Mouse (Mus musculus) common myeloid progenitor, adult 5-6 weeks (primary cell): ENCODE data around the gene Nexmif. TPM values are rescaled to one million over a fixed set of nuclear protein-coding genes. Genes with fewer than 3 reads are reported as not detected.
"Not testable (repeated sequence)": the region's sequence is repeated elsewhere in the genome, so short reads cannot be mapped to it uniquely, and the experiment has no call there.

Experiments
- ATAC-seq: replicated peaks from 2 replicates; pipeline ENCODE4 v1.8.0; 2016; ENCODE audit warnings: low read depth, mild to moderate bottlenecking, moderate TSS enrichment, inconsistent platforms; ENCODE audit not compliant: poor library complexity, severe bottlenecking
- total RNA-seq: library from RNA; stranded (forward); fragments of 200-1000, 187-1606 nt; gene quantifications from 2 replicates; pipeline ENCODE4 v1.2.3, GENCODE M21; 2017

Nexmif gene
- not detected in 2 replicates for total RNA-seq

- ATAC-seq: peak; percentile 52
Observed at GRCm38 (mm10) chrX:104200736-104201591, at the start of gene Nexmif. Nexmif (minus strand) TSS chrX:104201185.

GRCm38 (mm10) chrX:104208701-104209100 lies 7.7 kb upstream of the Nexmif start:
- no peak for ATAC-seq

- ATAC-seq: no peak
Observed at GRCm38 (mm10) chrX:104201592-104202139, 681 bp upstream of the Nexmif start.

GRCm38 (mm10) chrX:104200388-104200735 lies 623 bp downstream of the Nexmif start:
- no peak for ATAC-seq

GRCm38 (mm10) chrX:104199611-104200387 lies 1.2 kb downstream of the Nexmif start:
- ATAC-seq: peak; percentile 58

- ATAC-seq: no peak
Observed at GRCm38 (mm10) chrX:104199070-104199469, 1.9 kb downstream of the Nexmif start.

- ATAC-seq: no peak
Observed at GRCm38 (mm10) chrX:104196561-104196960, 4.4 kb downstream of the Nexmif start.

GRCm38 (mm10) chrX:104179257-104179656 lies 21.7 kb downstream of the Nexmif start:
- ATAC-seq: 0 out of 2 replicates have a peak, but pooled peaks have one; percentile 56

GRCm38 (mm10) chrX:104150072-104150471 lies 50.9 kb downstream of the Nexmif start:
- no peak for ATAC-seq

GRCm38 (mm10) chrX:104115266-104115665 lies 85.7 kb downstream of the Nexmif start:
- not testable (repeated sequence) for ATAC-seq

GRCm38 (mm10) chrX:104114596-104114995 lies 86.4 kb downstream of the Nexmif start:
- no peak for ATAC-seq

- ATAC-seq: no peak
Observed at GRCm38 (mm10) chrX:104054848-104055247, 146.1 kb downstream of the Nexmif start.

GRCm38 (mm10) chrX:104040276-104040675 lies 160.7 kb downstream of the Nexmif start:
- no peak for ATAC-seq

GRCm38 (mm10) chrX:104033843-104034242 lies 167.1 kb downstream of the Nexmif start:
- ATAC-seq: no peak

- no peak for ATAC-seq
Observed at GRCm38 (mm10) chrX:104032756-104033155, 168.2 kb downstream of the Nexmif start.

Other genes starting within 250 kb of the Nexmif start
- gene Rlim, start 219.9 kb downstream of the Nexmif start, total RNA-seq: 125 and 139 TPM in 2 replicates
- 68.3 and 81.9 TPM in 2 replicates for gene Abcb7, start 212.7 kb upstream of the Nexmif start, total RNA-seq